ENCODE assay signal across 8 mouse cellular contexts in genomic region chr1:134955050-134955636, GRCm38 (mm10). TPM values are rescaled to one million over a fixed set of nuclear protein-coding genes. Genes with fewer than 3 reads are reported as not detected.
DNase-seq lines count a peak whose midpoint lies in the region; ATAC-seq and TF ChIP-seq lines count a peak whose summit lies in the region.

No protein-coding gene starts in this region.

- no peak for ATAC-seq in hindbrain, postnatal 0 days
- ATAC-seq in midbrain, embryonic 13.5 days = no peak; the same call in 1 of the 2 replicates
- no peak for ATAC-seq in monocyte, adult 5-6 weeks (replicated peaks; ENCODE audit: insufficient number of reproducible peaks, low FRiP score, low TSS enrichment, poor library complexity, severe bottlenecking)

- no peak for TF ChIP-seq POLR2A in testis, adult 2 months (IDR thresholded peaks at IDR 0.05; ENCODE audit: control insufficient read depth, low read depth, low read length)

- H3K9me3 ChIP-seq in hindbrain, postnatal 0 days (ENCODE audit: low read length) = no peaks in the 10 kb centered on the region
- no peaks in the 10 kb centered on the region for H3K9me3 ChIP-seq in midbrain, embryonic 13.5 days

- no peaks in the 10 kb centered on the region for H3K36me3 ChIP-seq in testis, adult 2 months (ENCODE audit: control insufficient read depth, insufficient read depth, low read length)
- no peaks in the 10 kb centered on the region for H3K36me3 ChIP-seq in hindbrain, postnatal 0 days (ENCODE audit: insufficient read depth, low read length)
- no peaks in the 10 kb centered on the region for H3K36me3 ChIP-seq in midbrain, embryonic 13.5 days

- H3K9ac ChIP-seq in hindbrain, postnatal 0 days (replicated peaks; ENCODE audit: low read length) = peak overlapping the region; percentile 72
- H3K9ac ChIP-seq in midbrain, embryonic 13.5 days (replicated peaks) = peak overlapping the region; percentile 87

- DNase-seq in adrenal gland, adult 2 months = peak; percentile 71
- DNase-seq in adrenal gland, postnatal 25 days = no peak
- no peak for DNase-seq in testis, postnatal 10 days (ENCODE audit: low spot score)
- DNase-seq in hindbrain, postnatal 0 days (ENCODE audit: low spot score) = peak; percentile 8
- DNase-seq in testis, postnatal 14 days (ENCODE audit: low spot score) = no peak

- TF ChIP-seq CTCF in testis, adult 2 months (IDR thresholded peaks at IDR 0.05; ENCODE audit: control insufficient read depth, insufficient read depth, insufficient replicate concordance, low read depth, low read length) = no peak
- no peak for TF ChIP-seq CTCF in hindbrain, postnatal 0 days (IDR thresholded peaks at IDR 0.05; ENCODE audit: low read depth)

- 3% methylated on average over 16 of the region's 16 CpGs for WGBS in hindbrain, postnatal 0 days
- WGBS in midbrain, embryonic 13.5 days = 5% methylated on average over 16 of the region's 16 CpGs

- H3K4me3 ChIP-seq in testis, adult 2 months (ENCODE audit: control insufficient read depth, low read depth, low read length) = peak overlapping the region; percentile 82
- peak overlapping the region; percentile 88 for H3K4me3 ChIP-seq in hindbrain, postnatal 0 days (ENCODE audit: low read length)
- peak overlapping the region; percentile 78 for H3K4me3 ChIP-seq in midbrain, embryonic 13.5 days (replicated peaks)

- H3K4me1 ChIP-seq in testis, adult 2 months (ENCODE audit: control insufficient read depth, insufficient read depth, low read length) = 0 out of 2 replicates have a peak, but pooled peaks cover 2% of the 10 kb centered on the region
- H3K4me1 ChIP-seq in hindbrain, postnatal 0 days (ENCODE audit: insufficient read depth, low read length) = no peaks in the 10 kb centered on the region
- H3K4me1 ChIP-seq in midbrain, embryonic 13.5 days (replicated peaks) = peaks cover 14% of the 10 kb centered on the region

- peak overlapping the region; percentile 76 for H3K4me2 ChIP-seq in hindbrain, postnatal 0 days (ENCODE audit: low read depth, low read length)
- H3K4me2 ChIP-seq in midbrain, embryonic 13.5 days (replicated peaks) = peak overlapping the region; percentile 87

- H3K27me3 ChIP-seq in testis, adult 2 months (ENCODE audit: control insufficient read depth, insufficient read depth, low read length) = no peaks in the 10 kb centered on the region
- no peaks in the 10 kb centered on the region for H3K27me3 ChIP-seq in hindbrain, postnatal 0 days (ENCODE audit: insufficient read depth, low read length)
- H3K27me3 ChIP-seq in midbrain, embryonic 13.5 days = 0 out of 2 replicates have a peak, but pooled peaks cover 3% of the 10 kb centered on the region

- H3K27ac ChIP-seq in testis, adult 2 months (ENCODE audit: control insufficient read depth, insufficient read depth, low read depth, low read length) = peak overlapping the region; percentile 34
- H3K27ac ChIP-seq in hindbrain, postnatal 0 days = peak overlapping the region; percentile 87
- peak overlapping the region; percentile 91 for H3K27ac ChIP-seq in midbrain, embryonic 13.5 days

RNA-seq across cellular contexts. Expression of gene Ppp1r12b, which starts 0.6 kb away (rescaled TPM):
- total RNA-seq in adrenal gland, adult 2 months (2021) = 10 to 100 TPM; 12.3 to 13.8 TPM
- 3.3 and 4.3 TPM in 2 replicates for polyA plus RNA-seq in adrenal gland, adult 2 months (2012; rRNA removed)
- total RNA-seq in adrenal gland, postnatal 25 days (2021) = 13.8 and 15.2 TPM in 2 replicates
- 7.1 and 8.1 TPM in 2 replicates for polyA plus RNA-seq in testis, adult 2 months (2012; rRNA removed)
- 26.6 and 36.6 TPM in 2 replicates for total RNA-seq in hindbrain, postnatal 0 days (2014; rRNA removed)
- polyA plus RNA-seq in hindbrain, postnatal 0 days (2015; fragmentation: Nextera tagmentation; extraction: Ambion mirVana) = 12.5 and 12.9 TPM in 2 replicates
- 10.8 and 13.3 TPM in 2 replicates for polyA plus RNA-seq in midbrain, embryonic 13.5 days (2015; fragmentation: Nextera tagmentation; extraction: Ambion mirVana)
- 4.5 to 13.3 TPM (median 7.7 TPM) in 3 replicates for total RNA-seq in monocyte, adult 5-6 weeks (2017)

RNA-seq across cellular contexts. Expression of gene Ube2t, which starts 7.2 kb away (rescaled TPM):
- 1 to 10 TPM in 1 of 2 experiments, under 1 TPM in 1; 0.98 to 1.0 TPM for total RNA-seq in adrenal gland, adult 2 months (2021)
- 1.3 and 2.3 TPM in 2 replicates for polyA plus RNA-seq in adrenal gland, adult 2 months (2012; rRNA removed)
- 3.9 and 4.9 TPM in 2 replicates for total RNA-seq in adrenal gland, postnatal 25 days (2021)
- 52.9 and 54.2 TPM in 2 replicates for polyA plus RNA-seq in testis, adult 2 months (2012; rRNA removed)
- 4.5 and 5.3 TPM in 2 replicates for total RNA-seq in hindbrain, postnatal 0 days (2014; rRNA removed)
- 9.7 and 10.2 TPM in 2 replicates for polyA plus RNA-seq in hindbrain, postnatal 0 days (2015; fragmentation: Nextera tagmentation; extraction: Ambion mirVana)
- polyA plus RNA-seq in midbrain, embryonic 13.5 days (2015; fragmentation: Nextera tagmentation; extraction: Ambion mirVana) = 21.6 and 21.8 TPM in 2 replicates
- 2.3 to 8.6 TPM (median 3.1 TPM) in 3 replicates for total RNA-seq in monocyte, adult 5-6 weeks (2017)

Comparison
In these comparisons a context has a peak if more than half of its experiments do, and no peak if none do; other contexts are left out.
1. DNase-seq: peak in adrenal gland, adult 2 months (single experiment) and hindbrain, postnatal 0 days (single experiment); none in adrenal gland, postnatal 25 days (single experiment), testis, postnatal 10 days (single experiment) and testis, postnatal 14 days (single experiment).
2. H3K27ac ChIP-seq: peak in every context shown above with its lines; median percentile 91 in midbrain, embryonic 13.5 days; 87 in hindbrain, postnatal 0 days; 34 in testis, adult 2 months.
3. Peak in every context shown above with its lines, with median percentiles within 50 percentile points of each other: H3K4me3 ChIP-seq.